Mouse (Mus musculus): Measurements from ENCODE around the gene ccdc198. TPM values are rescaled to one million over a fixed set of nuclear protein-coding genes. Genes with fewer than 3 reads are reported as not detected.
"Not testable (repeated sequence)": the region's sequence is repeated elsewhere in the genome, so short reads cannot be mapped to it uniquely, and the experiment has no call there.

Gene ccdc198
- polyA plus RNA-seq, 1 experiment from 2014 or later: 86.7 TPM

GRCm38 (mm10) chr14:49234788-49235515, 10.3 kb downstream of the ccdc198 start:
- Histone ChIP-seq H3K9ac (no peak overlapping the region), H3K4me1 (no peaks in the 10 kb centered on the region), H3K27ac (no peak overlapping the region), H3K4me3 (replicated peaks) (no peak overlapping the region), H3K36me3 (no peaks in the 10 kb centered on the region; the same call in 1 of the 2 replicates), H3K27me3 (no peaks in the 10 kb centered on the region), H3K9me3 (replicated peaks) (no peaks in the 10 kb centered on the region), H3K4me2 (no peak overlapping the region)
- no peak for ATAC-seq (replicated peaks; ENCODE audit: low FRiP score)
- WGBS: 52% methylated on average over 9 of the region's 9 CpGs

- H3K36me3 ChIP-seq: no peaks in the 10 kb centered on the region; the same call in 1 of the 2 replicates
- no peak overlapping the region for H3K4me2 ChIP-seq
- ATAC-seq (replicated peaks; ENCODE audit: low FRiP score): no peak
- H3K27ac ChIP-seq: no peak overlapping the region
- no peak overlapping the region for H3K9ac ChIP-seq
- no peaks in the 10 kb centered on the region for H3K9me3 ChIP-seq (replicated peaks)
- no peaks in the 10 kb centered on the region for H3K27me3 ChIP-seq
- H3K4me1 ChIP-seq: no peaks in the 10 kb centered on the region
- H3K4me3 ChIP-seq (replicated peaks): no peak overlapping the region
- WGBS: 82% methylated on average over 3 of the region's 3 CpGs
Observed at GRCm38 (mm10) chr14:49231845-49232244, 13.4 kb downstream of the ccdc198 start.

DNA sequence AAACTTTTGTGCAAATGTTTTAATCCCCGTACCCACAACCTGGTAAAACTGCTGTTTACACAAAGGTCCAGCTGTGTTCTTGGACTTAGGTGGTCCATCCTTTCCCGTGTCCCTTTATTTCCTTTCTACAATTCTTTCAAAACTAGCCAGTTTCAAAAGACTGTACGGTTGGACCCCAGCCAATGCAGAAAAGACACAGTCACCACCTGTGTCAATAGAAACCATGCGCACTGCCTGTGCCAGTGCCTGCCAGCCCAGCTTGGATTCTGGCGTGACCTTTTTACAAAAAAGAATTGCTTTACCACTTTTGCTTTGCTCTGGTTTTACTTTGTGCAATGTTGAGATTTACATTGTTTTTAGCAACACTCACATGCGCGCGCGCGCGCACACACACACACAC, 18.3 kb downstream of the ccdc198 start:
- 86% methylated on average over 11 of the region's 11 CpGs for WGBS

DNA sequence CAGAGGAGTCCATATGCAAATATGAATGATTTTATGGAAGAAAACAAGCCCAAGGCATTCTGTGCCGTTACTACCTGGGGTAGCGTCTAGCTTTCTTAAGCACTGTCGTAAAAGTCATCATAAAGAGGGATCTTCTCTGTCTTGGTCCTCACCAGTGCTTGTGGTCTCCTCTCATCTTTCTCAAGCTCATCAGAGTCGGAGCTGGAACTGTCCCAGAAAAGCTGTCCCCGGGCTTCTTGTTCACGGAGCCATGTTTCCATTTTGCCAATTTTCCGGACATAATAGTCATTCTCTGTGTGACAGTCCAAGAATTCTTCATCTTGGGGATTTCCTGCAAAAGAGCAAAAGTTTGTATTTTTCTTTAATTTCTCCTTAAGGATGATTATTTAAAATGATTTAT, 18.8 kb downstream of the ccdc198 start:
- Histone ChIP-seq H3K27ac (no peak overlapping the region), H3K4me2 (no peak overlapping the region), H3K4me1 (no peaks in the 10 kb centered on the region), H3K9me3 (replicated peaks) (no peaks in the 10 kb centered on the region), H3K36me3 (peaks cover 14% of the 10 kb centered on the region), H3K4me3 (replicated peaks) (no peak overlapping the region), H3K9ac (no peak overlapping the region), H3K27me3 (no peaks in the 10 kb centered on the region)
- ATAC-seq (replicated peaks; ENCODE audit: low FRiP score): no peak
- 79% methylated on average over 7 of the region's 7 CpGs for WGBS

More for the DNA sequence above, 18.3 kb downstream of the ccdc198 start:
- H3K4me3 ChIP-seq (replicated peaks): no peak overlapping the region
- no peaks in the 10 kb centered on the region for H3K27me3 ChIP-seq
- no peak for ATAC-seq (replicated peaks; ENCODE audit: low FRiP score)
- peaks cover 14% of the 10 kb centered on the region for H3K36me3 ChIP-seq
- no peak overlapping the region for H3K9ac ChIP-seq
- no peak overlapping the region for H3K4me2 ChIP-seq
- no peak overlapping the region for H3K27ac ChIP-seq
- H3K4me1 ChIP-seq: no peaks in the 10 kb centered on the region
- H3K9me3 ChIP-seq (replicated peaks): no peaks in the 10 kb centered on the region

GRCm38 (mm10) chr14:49221771-49222170, 23.5 kb downstream of the ccdc198 start:
- ATAC-seq (replicated peaks; ENCODE audit: low FRiP score): no peak
- Histone ChIP-seq H3K9ac (no peak overlapping the region), H3K27ac (no peak overlapping the region), H3K9me3 (replicated peaks) (no peaks in the 10 kb centered on the region), H3K4me1 (no peaks in the 10 kb centered on the region), H3K4me2 (no peak overlapping the region), H3K4me3 (replicated peaks) (no peak overlapping the region), H3K27me3 (no peaks in the 10 kb centered on the region), H3K36me3 (peaks cover 14% of the 10 kb centered on the region)
- WGBS: 80% methylated on average over 2 of the region's 2 CpGs

- not testable (repeated sequence) for H3K9me3 ChIP-seq (replicated peaks); H3K9ac ChIP-seq; H3K36me3 ChIP-seq; H3K27ac ChIP-seq; H3K4me3 ChIP-seq (replicated peaks); H3K4me1 ChIP-seq; H3K27me3 ChIP-seq; H3K4me2 ChIP-seq; ATAC-seq (replicated peaks; ENCODE audit: low FRiP score)
- WGBS: 92% methylated on average over 4 of the region's 4 CpGs
Observed at GRCm38 (mm10) chr14:49219466-49220022, 25.7 kb downstream of the ccdc198 start.

- no peak for ATAC-seq (replicated peaks; ENCODE audit: low FRiP score)
- Histone ChIP-seq H3K27me3 (no peaks in the 10 kb centered on the region), H3K9ac (no peak overlapping the region), H3K4me3 (replicated peaks) (no peak overlapping the region), H3K36me3 (no peaks in the 10 kb centered on the region), H3K27ac (no peak overlapping the region), H3K9me3 (replicated peaks) (no peaks in the 10 kb centered on the region), H3K4me2 (no peak overlapping the region), H3K4me1 (no peaks in the 10 kb centered on the region)
- 73% methylated on average over 7 of the region's 7 CpGs for WGBS
Observed at GRCm38 (mm10) chr14:49218677-49219076, 26.6 kb downstream of the ccdc198 start.

DNA sequence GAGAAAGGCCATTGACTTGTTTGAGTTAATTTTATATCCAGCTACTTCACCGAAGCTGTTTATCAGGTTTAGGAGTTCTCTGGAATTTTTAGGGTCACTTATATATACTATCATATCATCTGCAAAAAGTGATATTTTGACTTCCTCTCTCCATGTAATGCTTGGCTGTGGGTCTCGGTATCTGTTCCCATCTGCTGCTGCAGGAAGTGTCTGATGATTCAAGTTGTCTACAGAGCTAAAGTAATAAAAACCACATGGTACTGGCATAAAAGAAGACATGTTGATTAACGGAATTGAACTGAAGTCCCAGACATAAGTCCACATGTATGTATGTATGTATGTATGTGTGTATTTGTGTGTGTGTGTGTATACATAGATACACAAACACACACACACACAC, 35.1 kb downstream of the ccdc198 start:
- H3K4me1 ChIP-seq; H3K27me3 ChIP-seq; H3K4me2 ChIP-seq; H3K9ac ChIP-seq; H3K4me3 ChIP-seq (replicated peaks); H3K36me3 ChIP-seq; ATAC-seq (replicated peaks; ENCODE audit: low FRiP score); H3K27ac ChIP-seq; H3K9me3 ChIP-seq (replicated peaks): not testable (repeated sequence)
- 82% methylated on average over 3 of the region's 3 CpGs for WGBS

- Histone ChIP-seq H3K27me3 (no peaks in the 10 kb centered on the region), H3K9ac (no peak overlapping the region), H3K27ac (no peak overlapping the region), H3K36me3 (no peaks in the 10 kb centered on the region), H3K9me3 (replicated peaks) (no peaks in the 10 kb centered on the region), H3K4me3 (replicated peaks) (no peak overlapping the region), H3K4me1 (no peaks in the 10 kb centered on the region), H3K4me2 (no peak overlapping the region)
- 46% methylated on average over 9 of the region's 9 CpGs for WGBS
- no peak for ATAC-seq (replicated peaks; ENCODE audit: low FRiP score)
Observed at GRCm38 (mm10) chr14:49201073-49201778, 44.0 kb downstream of the ccdc198 start.

DNA sequence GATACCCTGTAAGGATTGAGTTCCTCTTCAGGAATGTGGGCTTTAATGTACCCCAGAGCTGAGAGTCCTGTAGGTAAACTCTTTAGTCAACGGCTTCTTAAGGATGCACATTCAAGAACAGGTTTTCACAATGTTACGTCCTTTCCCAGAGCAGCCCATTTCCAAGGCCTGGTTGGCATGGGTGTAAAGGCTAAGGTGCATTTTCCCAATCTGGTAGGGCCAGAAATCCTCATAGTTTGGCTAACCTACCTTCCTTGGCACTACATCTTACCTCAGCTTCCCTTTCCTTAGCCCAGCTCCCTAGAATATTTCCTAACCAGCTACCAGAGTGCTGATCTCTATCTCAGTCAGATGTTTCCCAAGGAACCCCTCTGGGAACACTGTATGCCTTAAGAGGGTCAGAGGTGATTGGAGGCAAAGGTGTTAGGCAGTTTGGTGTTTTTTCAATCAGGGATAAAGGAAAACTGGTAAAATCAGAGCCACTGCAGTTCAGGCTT, 48.2 kb downstream of the ccdc198 start:
- no peak overlapping the region for H3K9ac ChIP-seq
- no peaks in the 10 kb centered on the region for H3K9me3 ChIP-seq (replicated peaks)
- no peaks in the 10 kb centered on the region for H3K27me3 ChIP-seq
- H3K4me1 ChIP-seq: no peaks in the 10 kb centered on the region
- H3K27ac ChIP-seq: no peak overlapping the region
- no peak for ATAC-seq (replicated peaks; ENCODE audit: low FRiP score)
- WGBS: 86% methylated on average over 2 of the region's 2 CpGs
- H3K36me3 ChIP-seq: no peaks in the 10 kb centered on the region
- no peak overlapping the region for H3K4me3 ChIP-seq (replicated peaks)
- H3K4me2 ChIP-seq: no peak overlapping the region

GRCm38 (mm10) chr14:49186270-49186669, 59.0 kb downstream of the ccdc198 start:
- Histone ChIP-seq H3K9ac (no peak overlapping the region), H3K27ac (no peak overlapping the region), H3K4me1 (no peaks in the 10 kb centered on the region), H3K4me2 (no peak overlapping the region), H3K9me3 (replicated peaks) (no peaks in the 10 kb centered on the region), H3K36me3 (peaks cover 68% of the 10 kb centered on the region), H3K27me3 (no peaks in the 10 kb centered on the region), H3K4me3 (replicated peaks) (no peak overlapping the region)
- 87% methylated on average over 2 of the region's 2 CpGs for WGBS
- ATAC-seq (replicated peaks; ENCODE audit: low FRiP score): no peak

GRCm38 (mm10) chr14:49179736-49180135, 65.5 kb downstream of the ccdc198 start:
- H3K9me3 ChIP-seq (replicated peaks): no peaks in the 10 kb centered on the region
- peaks cover 40% of the 10 kb centered on the region for H3K36me3 ChIP-seq
- H3K4me1 ChIP-seq: peaks cover 4% of the 10 kb centered on the region
- no peak overlapping the region for H3K4me3 ChIP-seq (replicated peaks)
- ATAC-seq (replicated peaks; ENCODE audit: low FRiP score): no peak
- H3K4me2 ChIP-seq: no peak overlapping the region
- H3K27ac ChIP-seq: no peak overlapping the region
- 76% methylated on average over 3 of the region's 3 CpGs for WGBS
- no peaks in the 10 kb centered on the region for H3K27me3 ChIP-seq
- no peak overlapping the region for H3K9ac ChIP-seq
